Mouse (Mus musculus) limb, embryonic 12.5 days (tissue): ENCODE results near the gene Galm. TPM values are rescaled to one million over a fixed set of nuclear protein-coding genes. Genes with fewer than 3 reads are reported as not detected.

Source experiments
- ATAC-seq: fragments of 200-750 bp; cut with Nextera tagmentation; 2 replicates; pipeline ENCODE4 v1.8.0; 2017; ENCODE audit warnings: low read depth, moderate TSS enrichment; ENCODE audit not compliant: insufficient number of reproducible peaks, insufficient read depth, low FRiP score, low TSS enrichment
- H3K27ac ChIP-seq: fragments of 300-500 bp; sonication (generic); 2 replicates; pipeline ENCODE4 v1.5.1; 2016; ENCODE audit warnings: mild to moderate bottlenecking, moderate library complexity
- H3K27me3 ChIP-seq: fragments of 300-500 bp; sonication (generic); 2 replicates; pipeline ENCODE4 v1.6.1; 2016; ENCODE audit warnings: mild to moderate bottlenecking, moderate library complexity
- H3K36me3 ChIP-seq: fragments of 300-500 bp; sonication (generic); 2 replicates; pipeline ENCODE4 v1.6.1; 2016; ENCODE audit warnings: mild to moderate bottlenecking, moderate library complexity
- H3K4me1 ChIP-seq: fragments of 300-500 bp; sonication (generic); replicated peaks from 2 replicates; pipeline ENCODE4 v1.6.1; 2016
- H3K4me2 ChIP-seq: fragments of 300-500 bp; sonication (generic); 2 replicates; pipeline ENCODE4 v1.6.1; 2016; ENCODE audit warnings: mild to moderate bottlenecking, moderate library complexity
- H3K4me3 ChIP-seq: fragments of 300-500 bp; sonication (generic); replicated peaks from 2 replicates; pipeline ENCODE4 v1.5.1; 2016; ENCODE audit warnings: mild to moderate bottlenecking
- H3K9ac ChIP-seq: fragments of 300-500 bp; sonication (generic); replicated peaks from 2 replicates; pipeline ENCODE4 v1.6.1; 2016; ENCODE audit warnings: mild to moderate bottlenecking, moderate library complexity
- H3K9me3 ChIP-seq: fragments of 300-500 bp; sonication (generic); 2 replicates; pipeline ENCODE4 v1.6.1; 2016; ENCODE audit warnings: mild to moderate bottlenecking, moderate library complexity
- WGBS: fragments of 180-500 bp; shearing (Covaris S2); methylation state at CpG from one replicate; pipeline ENCODE4 v1.1.7; 2016; 5-methylcytosine and 5-hydroxymethylcytosine counted together
- polyA plus RNA-seq: library from polyadenylated mRNA; unstranded; fragments of >200 nt; fragmentation: Nextera tagmentation; extraction: Ambion mirVana; gene quantifications from 2 replicates; pipeline ENCODE4 v1.2.1, GENCODE M21; 2016

Gene Galm
- polyA plus RNA-seq, 1 experiment from 2014 or later: 14.9 TPM

DNA sequence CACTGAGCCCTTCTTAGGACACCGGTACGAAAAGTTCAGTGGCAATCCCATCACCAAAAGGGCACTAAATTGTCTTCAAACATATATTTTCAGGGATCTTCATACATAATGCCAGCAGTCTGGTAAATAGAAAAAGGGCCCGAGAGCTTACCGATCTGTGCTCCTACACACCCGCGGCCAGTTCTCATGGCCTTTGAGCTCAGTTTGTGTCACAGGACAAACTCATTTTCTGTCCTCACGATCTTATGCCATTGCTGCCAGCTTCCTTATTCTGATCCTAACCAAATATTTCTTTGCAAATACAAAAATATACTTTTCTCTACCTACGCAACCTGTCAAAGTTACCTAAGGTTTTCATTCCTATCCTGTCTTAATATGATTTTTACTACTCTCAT lies 30.6 kb upstream of the Galm start:
- Histone ChIP-seq H3K4me3 (no peak overlapping the region), H3K4me1 (peaks cover 10% of the 10 kb centered on the region; the same call in 1 of the 2 replicates), H3K4me2 (no peak overlapping the region), H3K36me3 (no peaks in the 10 kb centered on the region), H3K27ac (no peak overlapping the region), H3K9ac (no peak overlapping the region), H3K27me3 (no peaks in the 10 kb centered on the region), H3K9me3 (no peaks in the 10 kb centered on the region)
- 85% methylated on average over 8 of the region's 8 CpGs for WGBS
- no peak for ATAC-seq

DNA sequence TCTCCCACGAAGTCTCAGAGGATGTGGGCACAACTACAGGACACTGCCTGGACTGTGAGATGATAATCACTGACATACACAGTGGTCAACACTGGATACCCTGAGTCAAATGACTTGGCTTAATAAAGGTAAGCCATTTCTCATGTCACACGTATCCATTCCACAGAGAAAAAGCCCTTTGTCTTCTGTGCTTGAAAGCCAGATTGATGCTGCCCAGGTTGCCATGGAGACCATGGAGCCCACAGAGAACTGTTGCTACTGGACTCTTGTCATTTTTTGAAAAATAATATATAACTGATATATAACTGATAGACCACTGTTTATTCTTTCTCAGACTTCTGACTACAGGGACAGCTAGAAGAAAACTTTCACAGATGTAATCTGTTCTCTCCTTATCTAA lies 30.1 kb upstream of the Galm start:
- Histone ChIP-seq H3K27me3 (no peaks in the 10 kb centered on the region), H3K4me3 (no peak overlapping the region), H3K9me3 (no peaks in the 10 kb centered on the region), H3K36me3 (no peaks in the 10 kb centered on the region), H3K4me2 (no peak overlapping the region), H3K27ac (no peak overlapping the region), H3K9ac (no peak overlapping the region), H3K4me1 (peaks cover 10% of the 10 kb centered on the region; the same call in 1 of the 2 replicates)
- WGBS: 58% methylated on average over 2 of the region's 2 CpGs
- no peak for ATAC-seq

DNA sequence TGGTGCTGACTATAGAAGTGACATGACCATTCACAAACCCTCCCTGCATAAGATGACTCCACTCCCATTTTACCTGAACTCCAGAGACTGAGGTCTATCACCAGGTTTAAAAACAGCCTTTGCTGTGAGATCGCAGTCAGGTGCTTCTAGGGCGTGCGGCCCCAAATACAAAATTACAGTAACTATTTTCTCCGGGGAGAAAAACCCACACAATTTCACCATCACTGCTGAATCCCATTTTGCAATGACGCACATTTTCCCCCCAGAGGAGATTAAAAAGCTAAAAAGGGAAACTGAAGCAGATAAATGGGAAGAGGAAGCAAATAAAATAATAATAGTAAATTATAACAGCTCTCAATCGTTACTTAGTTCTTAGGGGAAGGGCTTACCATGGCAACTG lies 27.4 kb upstream of the Galm start:
- 90% methylated on average over 6 of the region's 6 CpGs for WGBS
- Histone ChIP-seq H3K4me2 (no peak overlapping the region), H3K27ac (no peak overlapping the region), H3K4me3 (no peak overlapping the region), H3K4me1 (peaks cover 10% of the 10 kb centered on the region; the same call in 1 of the 2 replicates), H3K36me3 (no peaks in the 10 kb centered on the region), H3K9ac (no peak overlapping the region), H3K9me3 (no peaks in the 10 kb centered on the region), H3K27me3 (no peaks in the 10 kb centered on the region)
- ATAC-seq: no peak

DNA sequence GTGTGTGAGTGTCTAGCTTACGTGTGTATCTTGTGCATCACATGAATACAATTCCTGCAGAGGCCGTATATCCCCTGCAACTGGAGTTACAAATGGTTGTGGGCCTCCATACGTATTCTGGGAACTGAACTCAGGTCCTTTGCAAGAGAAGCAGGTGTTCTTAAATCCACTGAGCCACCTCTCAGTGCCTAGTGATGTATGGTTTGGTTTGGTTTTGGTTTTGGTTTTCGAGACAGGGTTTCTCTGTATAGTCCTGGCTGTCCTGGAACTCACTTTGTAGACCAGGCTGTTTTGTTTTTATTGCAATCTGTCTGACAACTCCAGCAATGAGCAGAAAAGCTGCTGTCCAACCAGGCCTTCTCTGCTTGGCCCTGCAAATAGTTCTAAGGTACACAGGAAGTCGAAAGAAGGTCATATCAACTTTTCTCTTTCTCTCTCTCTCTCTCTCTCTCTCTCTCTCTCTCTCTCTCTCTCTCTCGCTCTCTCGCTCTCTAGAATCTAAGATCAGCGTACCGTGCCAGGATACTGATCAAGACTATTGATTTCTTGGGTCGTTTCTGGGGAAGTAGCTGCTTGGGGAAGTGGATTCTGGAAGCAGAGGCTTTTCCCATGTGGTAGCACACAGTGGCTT lies 21.8 kb upstream of the Galm start:
- Histone ChIP-seq H3K27me3 (no peaks in the 10 kb centered on the region), H3K4me2 (no peak overlapping the region), H3K9ac (no peak overlapping the region), H3K36me3 (no peaks in the 10 kb centered on the region), H3K4me3 (no peak overlapping the region), H3K27ac (no peak overlapping the region), H3K4me1 (no peaks in the 10 kb centered on the region), H3K9me3 (peaks cover 7% of the 10 kb centered on the region; the same call in 1 of the 2 replicates)
- no peak for ATAC-seq
- WGBS: 87% methylated on average over 10 of the region's 10 CpGs

DNA sequence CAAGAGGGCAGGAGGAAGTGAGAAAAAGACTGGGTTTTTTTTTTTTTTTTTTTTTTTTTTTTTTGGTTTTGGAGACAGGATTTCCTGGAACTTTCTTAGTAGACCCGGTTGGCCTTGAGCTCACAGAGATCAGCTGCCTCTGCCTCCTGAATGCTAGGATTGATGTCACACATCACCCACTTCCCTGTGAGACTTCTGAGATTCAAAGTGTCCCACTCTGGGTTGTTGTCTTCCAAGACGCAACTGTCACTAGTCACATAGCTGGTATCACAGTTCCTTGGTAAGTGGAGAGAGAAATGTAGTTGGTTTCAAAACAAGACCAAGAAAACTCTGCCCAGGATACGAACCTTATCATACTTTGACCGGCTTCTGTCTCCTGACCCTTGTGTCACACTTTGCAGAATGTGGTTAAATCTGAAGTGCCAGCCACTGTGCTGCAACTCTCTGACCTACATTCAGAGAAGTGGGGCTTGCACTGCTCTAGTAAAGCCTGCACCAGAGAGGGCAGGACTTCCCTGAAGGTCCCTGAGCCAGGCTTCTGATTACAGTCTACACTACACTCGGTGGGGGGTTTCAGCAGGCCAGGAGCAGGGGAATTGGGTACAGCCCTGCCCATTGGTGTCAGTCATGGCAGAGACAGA lies 14.5 kb upstream of the Galm start:
- Histone ChIP-seq H3K9ac (no peak overlapping the region), H3K4me2 (no peak overlapping the region), H3K27me3 (no peaks in the 10 kb centered on the region), H3K4me3 (no peak overlapping the region), H3K4me1 (no peaks in the 10 kb centered on the region), H3K9me3 (peaks cover 7% of the 10 kb centered on the region; the same call in 1 of the 2 replicates), H3K36me3 (no peaks in the 10 kb centered on the region), H3K27ac (no peak overlapping the region)
- 78% methylated on average over 5 of the region's 5 CpGs for WGBS
- ATAC-seq: no peak

DNA sequence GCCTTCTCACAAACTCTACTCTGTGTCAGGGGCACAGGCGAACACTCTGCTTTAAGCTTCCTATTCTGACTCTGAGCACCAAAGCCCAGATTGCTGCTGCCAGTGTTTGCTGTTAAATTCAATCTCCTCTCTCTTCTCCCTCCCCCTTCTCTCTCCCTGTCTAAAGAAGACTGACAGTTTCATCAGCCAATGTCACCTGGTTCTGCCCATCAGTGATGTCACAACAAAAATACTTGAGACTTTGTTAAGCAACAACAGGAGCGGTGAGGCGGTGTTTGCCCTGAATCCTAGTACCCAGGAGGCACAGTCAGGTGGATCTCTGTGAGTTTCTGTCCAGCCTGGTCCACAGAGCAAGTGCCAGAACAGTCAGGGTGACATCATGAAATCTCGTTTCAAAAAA lies 13.8 kb upstream of the Galm start:
- Histone ChIP-seq H3K36me3 (no peaks in the 10 kb centered on the region), H3K27ac (no peak overlapping the region), H3K4me2 (no peak overlapping the region), H3K9me3 (peaks cover 3% of the 10 kb centered on the region; the same call in 1 of the 2 replicates), H3K27me3 (no peaks in the 10 kb centered on the region), H3K4me1 (no peaks in the 10 kb centered on the region), H3K4me3 (no peak overlapping the region), H3K9ac (no peak overlapping the region)
- WGBS: 80% methylated on average over 4 of the region's 4 CpGs
- no peak for ATAC-seq

DNA sequence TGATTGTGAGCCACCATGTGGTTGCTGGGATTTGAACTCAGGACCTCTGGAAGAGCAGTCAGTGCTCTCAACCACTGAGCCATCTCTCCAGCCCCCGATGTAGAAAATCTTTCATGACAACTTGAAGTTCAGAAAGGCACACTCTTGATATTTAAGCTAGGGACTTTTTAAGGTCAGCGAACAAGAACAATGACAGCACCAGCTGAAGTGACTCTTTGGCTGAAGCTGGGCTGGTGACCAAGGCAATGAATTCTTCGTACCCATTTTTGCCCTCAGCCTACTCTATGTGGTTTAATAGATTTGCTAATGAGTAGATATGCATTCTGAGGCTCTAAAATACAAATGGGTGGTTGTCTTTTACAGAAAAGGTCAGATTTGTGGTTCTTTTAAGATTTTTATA lies 6.9 kb upstream of the Galm start:
- 89% methylated on average over 3 of the region's 3 CpGs for WGBS
- Histone ChIP-seq H3K9ac (no peak overlapping the region), H3K4me3 (no peak overlapping the region), H3K27me3 (no peaks in the 10 kb centered on the region), H3K4me2 (no peak overlapping the region), H3K4me1 (0 out of 2 replicates have a peak, but pooled peaks cover 3% of the 10 kb centered on the region), H3K9me3 (no peaks in the 10 kb centered on the region), H3K27ac (no peak overlapping the region), H3K36me3 (no peaks in the 10 kb centered on the region)
- no peak for ATAC-seq

DNA sequence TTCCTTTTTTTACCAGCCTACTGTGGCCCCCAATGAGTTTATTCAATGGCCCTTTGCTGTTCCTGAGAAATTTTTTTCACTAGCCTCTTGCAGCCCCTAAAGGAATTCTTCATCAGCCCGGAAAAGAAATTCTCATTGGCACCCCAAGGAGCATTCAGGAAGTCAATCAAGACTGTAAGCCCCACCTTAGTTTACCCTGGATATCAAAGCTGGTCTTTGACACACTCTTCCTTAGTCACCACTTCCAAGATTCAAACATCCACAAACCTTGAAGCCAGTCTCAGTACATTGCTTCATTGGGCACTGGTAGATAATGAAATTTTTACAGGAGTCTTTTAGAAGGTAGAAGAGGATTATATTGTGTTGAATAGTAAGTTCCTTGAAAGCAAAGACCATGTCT lies 5.4 kb upstream of the Galm start:
- Histone ChIP-seq H3K9ac (no peak overlapping the region), H3K27ac (no peak overlapping the region), H3K4me3 (no peak overlapping the region), H3K9me3 (no peaks in the 10 kb centered on the region), H3K27me3 (no peaks in the 10 kb centered on the region), H3K36me3 (no peaks in the 10 kb centered on the region), H3K4me2 (no peak overlapping the region), H3K4me1 (0 out of 2 replicates have a peak, but pooled peaks cover 3% of the 10 kb centered on the region)
- no peak for ATAC-seq
- WGBS: 69% methylated on average over 1 of the region's 1 CpGs

DNA sequence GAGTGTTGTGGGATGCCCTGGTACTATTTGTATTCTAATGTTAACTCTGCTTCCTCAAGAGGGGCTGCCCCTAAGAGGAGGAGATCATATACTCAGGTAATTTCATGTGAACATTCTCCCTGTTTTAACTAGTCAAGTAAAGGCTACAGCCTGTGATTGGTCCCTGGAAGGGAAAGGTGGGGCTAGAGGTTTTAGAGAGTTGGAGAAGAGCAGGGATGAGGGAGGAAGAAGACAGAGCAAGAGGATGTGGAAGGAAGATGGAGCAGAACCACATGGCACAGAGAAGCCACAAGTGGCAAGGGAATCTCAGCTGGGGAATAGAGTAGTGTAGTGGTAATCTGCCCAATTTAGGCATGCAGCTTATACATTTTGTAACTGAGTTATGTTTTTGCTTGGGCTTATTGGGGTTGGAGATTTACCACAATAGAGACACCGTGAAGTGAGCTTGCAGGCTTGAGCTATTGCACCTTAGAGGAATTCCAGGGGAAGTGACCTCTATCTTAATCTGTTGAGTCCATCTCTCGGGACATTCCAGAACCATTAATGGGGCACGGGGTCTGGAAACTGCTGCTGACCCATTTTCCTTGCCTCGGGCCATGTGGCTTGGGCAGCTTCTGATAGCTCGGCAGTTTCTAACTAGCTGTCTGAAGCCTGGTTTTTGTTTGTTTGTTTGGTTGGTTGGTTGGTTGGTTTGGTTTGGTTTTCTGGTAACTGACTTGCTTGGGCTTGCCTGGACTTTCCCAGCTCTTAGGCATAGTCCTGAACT lies 2.1 kb upstream of the Galm start:
- Histone ChIP-seq H3K27me3 (no peaks in the 10 kb centered on the region), H3K36me3 (no peaks in the 10 kb centered on the region), H3K27ac (no peak overlapping the region), H3K4me2 (no peak overlapping the region), H3K4me1 (peaks cover 10% of the 10 kb centered on the region), H3K9ac (no peak overlapping the region), H3K4me3 (no peak overlapping the region), H3K9me3 (no peaks in the 10 kb centered on the region)
- 76% methylated on average over 5 of the region's 5 CpGs for WGBS
- no peak for ATAC-seq

DNA sequence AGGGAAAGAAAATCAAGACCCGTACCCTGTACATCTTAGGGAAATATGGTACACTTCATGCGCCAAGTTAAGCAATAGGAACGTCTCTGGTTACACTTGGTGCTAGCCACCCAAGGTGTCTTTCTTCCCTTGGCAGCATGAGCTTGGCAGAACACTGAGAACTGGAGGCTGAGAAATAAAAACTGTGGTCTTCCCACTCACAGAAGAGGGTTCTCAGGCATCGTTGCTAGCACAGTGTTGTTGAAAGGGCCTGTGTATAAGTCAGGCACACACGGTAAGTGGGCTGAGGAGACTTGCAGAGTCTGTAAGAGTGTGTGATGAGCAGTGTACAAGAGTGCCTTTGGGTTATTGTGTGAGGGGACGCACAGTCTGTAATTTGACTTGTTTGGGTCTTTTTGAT lies 1.1 kb upstream of the Galm start:
- H3K4me3 ChIP-seq: no peak overlapping the region
- H3K9ac ChIP-seq: no peak overlapping the region
- no peak overlapping the region for H3K4me2 ChIP-seq
- 90% methylated on average over 6 of the region's 6 CpGs for WGBS
- H3K36me3 ChIP-seq: no peaks in the 10 kb centered on the region
- no peaks in the 10 kb centered on the region for H3K9me3 ChIP-seq
- H3K27ac ChIP-seq: no peak overlapping the region
- no peak for ATAC-seq
- H3K4me1 ChIP-seq: peaks cover 10% of the 10 kb centered on the region
- H3K27me3 ChIP-seq: no peaks in the 10 kb centered on the region

DNA sequence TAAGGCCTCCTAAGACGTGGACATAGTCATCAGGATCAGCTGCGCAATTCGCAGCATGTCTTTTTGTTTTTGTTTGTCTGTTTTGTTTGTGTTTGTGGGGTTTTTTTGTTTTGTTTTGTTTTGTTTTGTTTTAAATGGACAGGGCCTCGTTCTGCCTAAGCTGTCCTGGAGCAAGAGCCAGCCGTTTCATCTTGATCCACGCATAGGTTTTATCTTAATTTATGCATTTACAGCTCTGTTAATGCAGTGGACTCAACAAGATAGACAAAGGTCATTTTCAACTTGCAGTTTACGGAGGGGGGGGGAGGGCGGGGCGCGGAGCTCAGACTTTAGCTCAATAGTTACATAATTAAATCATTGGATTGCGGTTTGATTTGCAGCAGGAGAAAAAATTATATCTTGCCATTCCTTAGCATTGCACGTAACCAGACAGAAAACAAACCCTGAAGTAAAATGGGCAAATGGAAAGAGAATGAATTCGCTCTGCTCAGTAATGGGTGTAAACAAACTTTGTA lies 1.3 kb downstream of the Galm start:
- 82% methylated on average over 13 of the region's 13 CpGs for WGBS
- H3K36me3 ChIP-seq: no peaks in the 10 kb centered on the region
- no peaks in the 10 kb centered on the region for H3K27me3 ChIP-seq
- peak overlapping the region; percentile 66 for H3K4me2 ChIP-seq
- H3K9me3 ChIP-seq: no peaks in the 10 kb centered on the region
- H3K9ac ChIP-seq: peak overlapping the region; percentile 63; the same call in 1 of the 2 replicates
- peaks cover 18% of the 10 kb centered on the region for H3K4me1 ChIP-seq
- peak overlapping the region; percentile 49; the same call in 1 of the 2 replicates for H3K4me3 ChIP-seq
- H3K27ac ChIP-seq: no peak overlapping the region
- ATAC-seq: no peak
